In the genomic region with DNA sequence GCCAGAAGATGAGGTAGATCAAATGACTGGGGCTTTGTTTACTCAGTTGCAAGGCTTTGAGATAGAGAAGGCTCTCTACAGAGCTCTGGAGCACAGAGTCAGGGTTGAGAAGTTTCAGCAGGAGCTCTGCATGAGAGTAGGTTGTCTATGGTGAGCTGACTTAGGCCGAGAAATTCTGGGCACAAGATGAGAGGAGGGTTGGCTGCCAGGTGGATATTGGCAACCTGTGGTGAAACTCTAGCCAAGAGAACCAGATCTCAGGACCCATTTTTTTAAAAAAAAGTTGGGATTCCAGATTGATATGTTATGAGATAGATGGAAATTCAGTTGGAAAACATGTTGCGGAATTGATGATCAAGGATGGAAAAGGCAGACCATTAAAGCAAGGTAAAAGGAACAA, we compare ENCODE assay signal across 18 mouse cellular contexts.
"Had no signal": no experiment of that assay in that cellular context is flagged by ENCODE, and none has a peak within 500 bp of the region (broad histone marks: within the 10 kb centered on the region; RNA-seq: fewer than 3 reads in every experiment).

No protein-coding gene starts in this region.

- H3K27ac ChIP-seq: kidney, postnatal 0 days; left cerebral cortex, adult 2 months; liver, embryonic 14.5 days; macrophage; midbrain, embryonic 12.5 days; neural tube, embryonic 13.5 days had no signal

- H3K9me3 ChIP-seq: midbrain, embryonic 12.5 days; neural tube, embryonic 13.5 days had no signal

- ATAC-seq: liver, postnatal 0 days; lung, postnatal 0 days; midbrain, embryonic 16.5 days had no signal

- DNase-seq: kidney, adult 2 months; kidney, postnatal 25 days; layer of hippocampus, postnatal 36 days; liver, postnatal 0 days; lung, embryonic 14.5 days; retina, postnatal 1 day; thymus, adult 18-20 months; thymus, postnatal 36 days had no signal

- H3K27me3 ChIP-seq: midbrain, embryonic 12.5 days; neural tube, embryonic 13.5 days had no signal

- H3K36me3 ChIP-seq: midbrain, embryonic 12.5 days; neural tube, embryonic 13.5 days had no signal

- H3K4me2 ChIP-seq: liver, embryonic 11.5 days; lung, embryonic 14.5 days; midbrain, embryonic 12.5 days; neural tube, embryonic 13.5 days had no signal

- H3K4me3 ChIP-seq: left cerebral cortex, adult 2 months; midbrain, embryonic 12.5 days; myocyte; neural tube, embryonic 13.5 days had no signal

- H3K4me1 ChIP-seq: midbrain, embryonic 12.5 days; neural tube, embryonic 13.5 days had no signal

- H3K9ac ChIP-seq: liver, embryonic 14.5 days; liver, postnatal 0 days; lung, embryonic 14.5 days; midbrain, embryonic 12.5 days; neural tube, embryonic 13.5 days had no signal
